Mouse (Mus musculus): ENCODE results near the gene Iqgap2. TPM values are rescaled to one million over a fixed set of nuclear protein-coding genes. Genes with fewer than 3 reads are reported as not detected.

Iqgap2 gene
- polyA plus RNA-seq, 1 experiment from 2014 or later = 9.6 TPM

DNA sequence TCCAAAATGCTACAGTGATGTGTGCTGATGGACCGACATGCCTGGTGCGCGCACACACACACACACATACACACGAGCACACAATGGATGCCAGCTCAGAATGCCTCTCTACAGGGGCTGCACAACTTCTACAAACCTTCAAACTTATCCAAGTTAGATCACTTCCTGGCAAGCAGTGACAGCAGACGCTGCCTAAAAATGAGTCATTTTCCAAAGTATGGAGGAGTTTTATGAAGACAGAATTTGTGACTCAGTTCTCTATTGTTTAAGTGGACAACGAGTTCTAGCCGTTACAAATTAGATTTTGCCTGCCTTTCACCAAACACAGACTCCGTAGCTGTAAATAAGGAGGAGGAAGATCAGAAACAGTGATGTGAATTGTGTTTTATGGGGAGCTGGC lies 97.4 kb downstream of the Iqgap2 start:
- WGBS = 57% methylated on average over 8 of the region's 8 CpGs
- H3K4me2 ChIP-seq = no peak overlapping the region
- H3K9me3 ChIP-seq = no peaks in the 10 kb centered on the region

DNA sequence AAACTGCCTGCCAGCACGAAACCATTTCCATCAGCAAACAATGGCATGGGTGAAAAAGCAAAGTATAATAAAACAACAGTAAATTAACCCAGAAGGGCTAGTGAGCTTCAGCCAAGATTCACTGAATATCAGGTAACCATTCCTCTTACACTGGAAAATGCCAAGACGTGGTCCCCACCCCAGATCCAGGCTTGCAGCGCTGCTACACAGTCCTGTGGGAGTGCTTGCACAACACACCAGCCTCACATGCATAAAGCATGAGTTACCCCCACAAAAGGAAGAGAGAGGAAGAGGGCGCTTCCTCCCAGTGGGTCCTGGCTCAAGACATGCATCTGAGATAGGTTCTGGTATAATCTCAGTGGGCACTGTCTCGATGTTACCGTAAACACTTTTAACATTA lies 100.8 kb downstream of the Iqgap2 start:
- Histone ChIP-seq H3K27ac (no peak overlapping the region), H3K4me1 (0 out of 2 replicates have a peak, but pooled peaks cover 3% of the 10 kb centered on the region), H3K4me3 (no peak overlapping the region), H3K27me3 (no peaks in the 10 kb centered on the region), H3K9ac (no peak overlapping the region), H3K36me3 (no peaks in the 10 kb centered on the region), H3K9me3 (no peaks in the 10 kb centered on the region), H3K4me2 (no peak overlapping the region)
- WGBS = 69% methylated on average over 6 of the region's 6 CpGs
- ATAC-seq (ENCODE audit: insufficient number of reproducible peaks, low FRiP score, low TSS enrichment, low read depth) = no peak

More for the DNA sequence above, 97.4 kb downstream of the Iqgap2 start:
- Histone ChIP-seq H3K27ac (no peak overlapping the region), H3K36me3 (no peaks in the 10 kb centered on the region), H3K4me1 (peaks cover 3% of the 10 kb centered on the region; the same call in 1 of the 2 replicates), H3K9ac (no peak overlapping the region), H3K4me3 (no peak overlapping the region), H3K27me3 (no peaks in the 10 kb centered on the region)
- ATAC-seq (ENCODE audit: insufficient number of reproducible peaks, low FRiP score, low TSS enrichment, low read depth) = no peak

DNA sequence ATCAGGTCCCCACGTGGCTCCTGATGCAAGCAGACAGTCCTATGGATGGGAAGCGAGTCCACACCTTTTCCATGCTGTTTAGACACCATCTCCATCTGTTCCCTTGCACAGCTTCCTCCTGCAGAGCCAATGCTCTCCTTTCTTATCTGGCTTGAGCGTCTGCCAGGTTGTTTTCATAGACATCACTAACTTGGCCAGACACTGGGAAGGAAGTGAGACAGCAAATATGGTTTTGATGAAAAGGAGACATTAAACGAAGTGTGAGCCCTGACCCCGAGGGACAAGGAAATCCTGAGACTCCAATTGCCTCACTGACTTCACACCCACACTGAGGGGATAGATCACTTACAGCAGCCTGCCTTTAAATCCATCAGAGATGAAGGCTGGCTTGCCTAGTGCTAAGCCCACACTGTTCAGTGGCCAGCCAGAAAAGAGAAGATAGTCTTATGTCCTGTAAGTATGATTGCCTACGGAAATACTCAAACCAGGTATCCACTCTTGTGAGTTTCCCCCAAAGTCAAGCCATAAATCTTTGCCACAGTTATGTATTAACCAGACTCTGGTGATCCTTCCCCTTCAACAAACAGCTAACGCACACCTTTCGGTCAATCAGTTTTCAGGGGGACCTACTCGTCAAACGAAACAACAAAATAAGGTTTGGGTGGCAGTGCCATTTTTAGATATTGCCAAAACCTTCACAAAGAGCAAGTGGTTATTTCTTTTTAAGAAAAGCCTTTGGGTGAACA lies 102.9 kb downstream of the Iqgap2 start:
- Histone ChIP-seq H3K9me3 (no peaks in the 10 kb centered on the region), H3K9ac (no peak overlapping the region), H3K27ac (no peak overlapping the region), H3K36me3 (no peaks in the 10 kb centered on the region), H3K4me3 (no peak overlapping the region), H3K27me3 (no peaks in the 10 kb centered on the region), H3K4me2 (no peak overlapping the region), H3K4me1 (peaks cover 7% of the 10 kb centered on the region; the same call in 1 of the 2 replicates)
- no peak for ATAC-seq (ENCODE audit: insufficient number of reproducible peaks, low FRiP score, low TSS enrichment, low read depth)
- WGBS = 59% methylated on average over 10 of the region's 10 CpGs

DNA sequence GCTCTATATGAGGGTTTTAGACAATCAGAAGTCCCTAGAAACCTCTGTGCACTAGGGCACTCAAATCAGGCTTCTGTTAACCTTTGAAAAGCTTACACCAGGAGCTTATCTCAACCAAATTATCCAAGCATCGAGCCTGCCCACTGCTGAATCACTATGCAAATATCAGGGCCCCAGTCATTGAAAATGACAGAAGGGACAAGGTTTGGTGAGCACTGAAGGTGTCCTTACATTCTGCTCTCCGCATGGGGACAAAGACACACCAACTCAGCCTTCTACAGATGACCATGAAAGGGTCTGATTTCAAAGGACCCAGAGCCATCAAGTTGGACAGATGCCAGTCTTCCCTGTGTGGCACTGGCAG lies 108.8 kb downstream of the Iqgap2 start:
- H3K4me2 ChIP-seq = no peak overlapping the region
- WGBS = 64% methylated on average over 2 of the region's 2 CpGs

DNA sequence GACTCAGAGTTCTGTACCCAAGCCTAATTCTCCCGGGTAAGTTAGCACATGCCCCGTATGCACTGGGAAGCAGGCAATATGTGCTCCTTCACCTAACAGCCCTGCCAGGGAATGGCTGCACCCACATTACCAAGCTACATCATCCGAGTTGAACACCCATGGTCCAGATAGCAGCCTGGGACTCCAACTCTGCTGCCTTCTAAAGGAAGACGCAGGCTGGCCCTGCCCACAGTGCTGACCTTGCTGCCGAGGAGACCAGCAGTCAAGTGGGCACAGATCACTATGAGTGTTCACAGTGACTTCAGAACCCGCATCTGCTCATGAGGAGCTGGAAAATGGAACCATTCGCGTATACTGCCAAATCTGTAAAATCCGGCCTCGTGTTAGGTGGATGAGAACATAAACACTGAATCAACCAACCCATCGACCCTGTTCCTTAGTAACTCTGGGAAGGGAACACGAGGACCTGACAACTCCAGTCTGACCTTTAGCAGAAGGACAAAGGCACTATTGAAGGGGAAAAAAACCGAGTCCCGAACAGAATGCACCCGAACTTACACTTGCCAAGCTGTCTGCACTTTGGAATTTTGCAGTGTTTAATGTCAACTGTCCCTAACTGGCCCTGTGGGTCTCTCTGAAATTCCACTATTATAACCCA lies 109.3 kb downstream of the Iqgap2 start:
- Histone ChIP-seq H3K27me3 (no peaks in the 10 kb centered on the region), H3K4me3 (no peak overlapping the region), H3K4me1 (peaks cover 17% of the 10 kb centered on the region), H3K9me3 (no peaks in the 10 kb centered on the region), H3K27ac (no peak overlapping the region), H3K9ac (no peak overlapping the region), H3K4me2 (no peak overlapping the region), H3K36me3 (no peaks in the 10 kb centered on the region)
- ATAC-seq (ENCODE audit: insufficient number of reproducible peaks, low FRiP score, low TSS enrichment, low read depth) = no peak
- 71% methylated on average over 15 of the region's 15 CpGs for WGBS

More for the DNA sequence above, 108.8 kb downstream of the Iqgap2 start:
- H3K4me1 ChIP-seq = peaks cover 17% of the 10 kb centered on the region
- no peak overlapping the region for H3K27ac ChIP-seq
- no peak overlapping the region for H3K4me3 ChIP-seq
- ATAC-seq (ENCODE audit: insufficient number of reproducible peaks, low FRiP score, low TSS enrichment, low read depth) = no peak
- H3K27me3 ChIP-seq = no peaks in the 10 kb centered on the region
- no peak overlapping the region for H3K9ac ChIP-seq
- H3K36me3 ChIP-seq = no peaks in the 10 kb centered on the region
- no peaks in the 10 kb centered on the region for H3K9me3 ChIP-seq

DNA sequence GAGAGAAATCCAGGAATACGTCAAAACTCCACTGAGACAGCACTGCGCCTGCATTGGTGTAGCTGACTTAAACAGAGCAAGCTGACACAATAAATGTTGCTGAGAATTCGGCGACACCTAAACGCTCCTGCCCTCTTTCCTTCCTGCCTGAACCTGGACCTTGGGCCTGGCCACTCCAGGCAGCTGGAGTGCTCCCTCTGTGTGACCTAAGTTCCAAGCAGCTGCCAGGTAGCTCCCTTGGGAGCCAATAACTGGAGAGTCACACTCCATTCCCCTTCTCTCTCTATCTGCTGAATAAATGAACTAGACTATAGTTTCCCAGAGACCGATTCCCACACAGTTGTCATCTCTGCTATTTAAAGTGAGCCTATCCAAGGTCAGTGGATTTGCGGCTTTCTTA lies 111.7 kb downstream of the Iqgap2 start:
- WGBS = 56% methylated on average over 7 of the region's 7 CpGs
- Histone ChIP-seq H3K4me3 (no peak overlapping the region), H3K4me2 (no peak overlapping the region), H3K36me3 (no peaks in the 10 kb centered on the region), H3K4me1 (peaks cover 13% of the 10 kb centered on the region), H3K9ac (no peak overlapping the region), H3K27ac (no peak overlapping the region), H3K9me3 (no peaks in the 10 kb centered on the region), H3K27me3 (no peaks in the 10 kb centered on the region)
- no peak for ATAC-seq (ENCODE audit: insufficient number of reproducible peaks, low FRiP score, low TSS enrichment, low read depth)

DNA sequence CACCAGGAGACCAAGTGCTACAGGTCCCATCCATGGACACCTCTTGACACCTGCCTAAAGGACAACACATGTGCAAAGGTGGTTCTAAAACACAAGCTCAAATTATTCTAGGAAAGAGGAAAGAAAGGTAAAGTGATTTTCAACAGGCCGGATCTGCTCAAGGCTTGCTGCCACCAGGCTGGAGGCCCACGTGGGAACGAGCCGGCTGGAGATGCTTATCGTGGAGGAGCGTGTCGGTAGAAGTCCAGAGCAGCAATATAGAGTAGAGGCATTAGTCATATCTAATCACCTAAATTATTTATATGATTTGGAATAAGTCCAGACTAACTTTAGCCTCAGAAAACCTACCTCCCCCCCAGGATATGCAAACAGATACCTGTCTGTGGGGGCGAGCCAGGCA lies 112.5 kb downstream of the Iqgap2 start:
- peaks cover 13% of the 10 kb centered on the region for H3K4me1 ChIP-seq
- no peak overlapping the region for H3K27ac ChIP-seq
- WGBS = 60% methylated on average over 8 of the region's 8 CpGs

DNA sequence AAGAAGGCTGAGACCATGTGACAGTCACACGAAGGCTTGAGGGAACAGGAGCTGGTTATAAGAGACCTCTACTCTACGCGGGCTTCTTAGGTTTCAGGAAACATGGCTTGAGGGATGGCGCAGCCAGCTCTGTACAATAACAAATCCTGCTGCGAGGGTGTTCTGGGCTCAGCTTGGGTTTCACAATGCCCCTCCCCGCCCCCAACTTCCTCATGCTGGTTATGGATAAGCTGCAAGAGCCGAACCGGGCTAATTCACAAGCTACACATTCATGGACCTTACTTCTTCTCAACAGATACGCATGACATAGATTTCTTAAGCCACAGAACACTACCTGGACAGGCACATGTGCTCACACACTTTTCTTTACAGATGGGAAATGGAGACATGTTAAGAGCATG lies 113.0 kb downstream of the Iqgap2 start:
- Histone ChIP-seq H3K4me1 (peaks cover 13% of the 10 kb centered on the region), H3K4me3 (no peak overlapping the region), H3K27ac (no peak overlapping the region), H3K9me3 (no peaks in the 10 kb centered on the region), H3K9ac (no peak overlapping the region), H3K4me2 (no peak overlapping the region), H3K36me3 (no peaks in the 10 kb centered on the region), H3K27me3 (no peaks in the 10 kb centered on the region)
- ATAC-seq (ENCODE audit: insufficient number of reproducible peaks, low FRiP score, low TSS enrichment, low read depth) = no peak
- 45% methylated on average over 9 of the region's 9 CpGs for WGBS

More for the DNA sequence above, 112.5 kb downstream of the Iqgap2 start:
- no peak for ATAC-seq (ENCODE audit: insufficient number of reproducible peaks, low FRiP score, low TSS enrichment, low read depth)
- H3K27me3 ChIP-seq = no peaks in the 10 kb centered on the region
- H3K9me3 ChIP-seq = no peaks in the 10 kb centered on the region
- no peak overlapping the region for H3K4me3 ChIP-seq
- H3K36me3 ChIP-seq = no peaks in the 10 kb centered on the region
- H3K4me2 ChIP-seq = no peak overlapping the region
- H3K9ac ChIP-seq = no peak overlapping the region

DNA sequence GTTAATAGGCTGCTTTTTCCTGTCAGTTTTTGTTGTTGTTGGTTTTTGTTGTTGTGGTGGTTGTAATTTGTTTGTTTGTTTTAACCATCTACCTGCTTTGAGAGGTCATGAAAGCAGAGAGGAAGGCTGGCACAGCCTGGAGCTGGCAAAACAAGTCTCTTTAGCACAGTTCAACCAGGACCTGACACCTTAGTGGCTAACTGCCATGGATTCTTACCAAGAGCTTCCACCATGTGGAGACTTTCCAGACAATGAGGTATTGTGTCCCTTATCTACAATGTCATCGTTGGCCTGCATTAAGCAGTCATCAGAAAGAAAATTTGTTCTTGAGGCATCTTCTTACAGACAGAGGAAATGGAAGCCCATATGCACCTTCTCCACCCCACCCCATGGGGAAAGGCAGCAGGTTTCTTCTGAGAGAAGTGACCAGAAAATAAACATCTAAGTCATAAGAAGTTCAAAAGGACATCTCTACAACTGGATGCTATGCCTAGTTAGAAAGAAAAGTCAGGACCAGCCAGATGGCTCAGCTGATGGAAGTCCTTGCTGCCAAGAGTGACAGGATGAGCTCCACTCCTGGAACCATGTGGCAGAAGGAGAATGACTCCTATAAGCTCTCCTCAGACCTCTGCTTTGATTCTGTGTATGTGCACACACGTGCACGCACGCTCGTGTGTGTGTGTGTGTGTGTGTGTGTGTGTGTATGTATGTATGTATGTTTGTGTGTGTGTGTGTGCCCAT lies 113.9 kb downstream of the Iqgap2 start:
- H3K4me1 ChIP-seq = peaks cover 13% of the 10 kb centered on the region
- no peak overlapping the region for H3K9ac ChIP-seq
- no peaks in the 10 kb centered on the region for H3K36me3 ChIP-seq
- 84% methylated on average over 5 of the region's 5 CpGs for WGBS
- no peak overlapping the region for H3K4me3 ChIP-seq
- no peak overlapping the region for H3K4me2 ChIP-seq
- 0 out of 2 replicates have a peak, but pooled peaks cover 3% of the 10 kb centered on the region for H3K27me3 ChIP-seq
- no peak for ATAC-seq (ENCODE audit: insufficient number of reproducible peaks, low FRiP score, low TSS enrichment, low read depth)
- no peak overlapping the region for H3K27ac ChIP-seq
- no peaks in the 10 kb centered on the region for H3K9me3 ChIP-seq

DNA sequence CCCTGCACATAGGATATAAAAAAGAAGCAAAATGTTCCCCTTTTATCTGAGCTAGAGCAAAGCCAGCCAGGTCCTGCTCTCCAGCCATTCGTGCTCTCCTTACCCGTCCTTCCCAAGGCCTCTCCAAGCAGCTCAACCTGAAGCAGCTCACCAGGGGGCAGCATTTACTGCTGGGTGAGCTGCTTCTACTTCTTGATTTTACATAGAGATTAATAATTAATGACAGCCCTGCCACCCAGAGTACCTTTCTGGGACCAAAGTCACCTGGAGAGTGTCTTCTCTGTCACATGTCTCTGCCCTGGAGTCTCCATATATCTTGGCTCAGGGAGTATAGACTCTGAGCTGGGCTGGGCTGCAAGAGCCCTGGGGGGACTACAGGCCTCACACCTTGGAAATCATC lies 114.5 kb downstream of the Iqgap2 start:
- Histone ChIP-seq H3K4me3 (no peak overlapping the region), H3K4me1 (peaks cover 13% of the 10 kb centered on the region), H3K4me2 (no peak overlapping the region), H3K27me3 (0 out of 2 replicates have a peak, but pooled peaks cover 5% of the 10 kb centered on the region), H3K36me3 (no peaks in the 10 kb centered on the region), H3K9ac (no peak overlapping the region), H3K27ac (no peak overlapping the region), H3K9me3 (no peaks in the 10 kb centered on the region)
- no peak for ATAC-seq (ENCODE audit: insufficient number of reproducible peaks, low FRiP score, low TSS enrichment, low read depth)
- WGBS = 13% methylated on average over 2 of the region's 2 CpGs

DNA sequence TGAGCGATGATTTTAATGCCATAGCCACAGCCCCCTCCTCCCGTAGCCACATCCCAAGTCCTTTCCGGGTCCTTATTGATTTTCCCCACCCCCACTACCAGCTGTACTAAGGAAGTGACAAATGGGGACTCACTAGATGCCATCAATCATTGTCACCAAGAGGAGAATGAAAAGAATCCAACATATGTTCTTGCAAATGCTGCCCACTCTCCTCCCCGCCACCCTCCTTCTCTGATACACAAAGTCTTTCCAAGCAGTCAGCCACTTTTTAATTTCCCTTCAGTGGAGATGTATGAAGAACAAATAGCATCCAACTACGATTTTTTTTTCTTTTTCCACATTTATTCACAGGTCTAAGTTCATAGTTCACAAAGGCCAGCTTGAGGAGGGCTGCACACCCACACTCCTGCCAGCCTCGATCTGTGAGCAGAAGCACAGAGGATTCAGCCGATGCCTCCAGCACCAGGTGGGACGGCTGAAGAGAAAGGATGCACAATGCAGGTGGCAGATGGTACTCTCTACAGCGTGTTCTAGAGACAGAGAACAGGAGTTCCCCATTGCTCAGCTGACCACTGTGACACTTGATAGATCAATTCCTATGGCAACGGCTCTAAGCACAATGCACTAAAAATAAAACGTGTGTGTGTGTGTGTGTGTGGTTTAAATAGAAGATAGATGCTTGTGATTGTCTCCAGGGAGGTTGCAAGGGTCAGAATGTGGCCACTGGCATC lies 116.6 kb downstream of the Iqgap2 start:
- H3K27ac ChIP-seq = no peak overlapping the region
- no peaks in the 10 kb centered on the region for H3K36me3 ChIP-seq
- H3K4me2 ChIP-seq = no peak overlapping the region
- H3K9ac ChIP-seq = no peak overlapping the region
- H3K4me3 ChIP-seq = no peak overlapping the region
- H3K4me1 ChIP-seq = peaks cover 13% of the 10 kb centered on the region
- no peak for ATAC-seq (ENCODE audit: insufficient number of reproducible peaks, low FRiP score, low TSS enrichment, low read depth)
- no peaks in the 10 kb centered on the region for H3K9me3 ChIP-seq
- WGBS = 56% methylated on average over 11 of the region's 11 CpGs
- 0 out of 2 replicates have a peak, but pooled peaks cover 5% of the 10 kb centered on the region for H3K27me3 ChIP-seq

Data from limb, embryonic 15.5 days (tissue).